Mouse (Mus musculus) testis, postnatal 10 days (tissue): ENCODE measurements around the gene Cldn13.
"Not testable (repeated sequence)": the region's sequence is repeated elsewhere in the genome, so short reads cannot be mapped to it uniquely, and the experiment has no call there.

Source experiments
- DNase-seq: peaks from one replicate; pipeline ENCODE4 v3.0.0; 2021; ENCODE audit warnings: low spot score

The Cldn13 gene

DNA sequence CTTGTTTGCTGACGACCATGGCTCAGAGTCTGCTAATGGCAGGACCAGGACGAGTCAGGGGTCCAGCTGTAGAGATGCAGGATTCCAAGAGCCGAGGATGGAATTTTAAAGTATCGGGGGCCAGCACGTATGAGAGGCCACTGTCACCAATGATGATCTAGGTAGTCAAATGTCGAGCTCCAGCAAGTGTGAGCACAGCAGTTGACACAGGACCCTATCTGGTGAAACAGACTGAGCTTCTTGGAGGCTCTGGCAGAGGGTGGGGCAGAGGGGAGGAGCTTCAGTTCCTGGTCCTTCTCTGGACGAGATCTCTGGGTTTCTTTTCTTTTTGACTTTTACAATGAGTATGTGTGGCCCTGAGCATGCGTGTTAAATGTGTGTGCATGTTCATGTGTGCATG is at the start of gene Cldn13:
Cldn13 (minus strand) TSS at position 216 of the 400 bp plus-strand sequence.
- DNase-seq: no peak

GRCm38 (mm10) chr5:134964655-134965054 is 49.3 kb upstream of the Cldn13 start:
- DNase-seq: not testable (repeated sequence)

GRCm38 (mm10) chr5:134963546-134963945 is 48.2 kb upstream of the Cldn13 start:
- DNase-seq: peak; percentile 68

- DNase-seq: no peak
These were observed 46.2 kb upstream of the Cldn13 start for GRCm38 (mm10) chr5:134961519-134961918.

GRCm38 (mm10) chr5:134960430-134960829 is 45.1 kb upstream of the Cldn13 start:
- DNase-seq: no peak

DNA sequence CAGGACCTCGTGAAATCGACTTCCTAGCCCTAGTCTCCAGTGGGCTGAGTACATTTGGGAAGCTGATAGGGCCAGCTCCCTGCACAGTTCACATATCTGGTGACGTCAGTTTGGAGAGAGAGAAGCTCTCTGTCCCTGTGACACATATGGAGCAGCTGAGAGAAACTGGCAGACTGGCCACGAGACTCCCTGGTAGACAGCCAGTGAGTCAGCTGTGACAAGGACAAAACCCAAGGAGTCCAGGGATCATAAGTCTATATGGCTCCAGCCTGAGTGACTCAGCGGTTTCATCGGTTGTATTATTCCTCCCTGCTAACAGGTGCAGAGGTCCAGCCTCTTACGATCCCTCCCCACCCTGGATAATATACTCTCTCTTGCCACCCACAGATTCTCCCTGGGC is 43.8 kb upstream of the Cldn13 start:
- DNase-seq: no peak

DNA sequence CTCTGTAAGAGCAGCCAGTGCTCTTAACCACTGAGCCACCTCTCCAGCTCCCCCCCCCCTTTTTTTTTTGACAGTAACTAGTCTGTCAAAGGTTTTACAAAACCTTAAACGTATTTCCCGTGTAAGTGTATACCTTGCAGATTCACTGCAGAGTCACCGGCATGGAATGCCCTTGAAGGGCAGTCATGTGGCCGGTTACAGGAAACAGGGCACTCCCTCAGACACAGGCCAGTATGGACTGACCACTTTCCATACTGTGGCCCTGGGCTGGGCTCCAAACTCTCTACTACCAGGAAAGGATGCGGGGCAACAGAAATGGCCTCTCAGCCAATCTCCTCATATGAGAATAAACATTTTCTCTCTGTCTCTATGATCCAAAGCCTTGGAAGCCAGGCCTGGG is 40.2 kb upstream of the Cldn13 start:
- DNase-seq: no peak

DNA sequence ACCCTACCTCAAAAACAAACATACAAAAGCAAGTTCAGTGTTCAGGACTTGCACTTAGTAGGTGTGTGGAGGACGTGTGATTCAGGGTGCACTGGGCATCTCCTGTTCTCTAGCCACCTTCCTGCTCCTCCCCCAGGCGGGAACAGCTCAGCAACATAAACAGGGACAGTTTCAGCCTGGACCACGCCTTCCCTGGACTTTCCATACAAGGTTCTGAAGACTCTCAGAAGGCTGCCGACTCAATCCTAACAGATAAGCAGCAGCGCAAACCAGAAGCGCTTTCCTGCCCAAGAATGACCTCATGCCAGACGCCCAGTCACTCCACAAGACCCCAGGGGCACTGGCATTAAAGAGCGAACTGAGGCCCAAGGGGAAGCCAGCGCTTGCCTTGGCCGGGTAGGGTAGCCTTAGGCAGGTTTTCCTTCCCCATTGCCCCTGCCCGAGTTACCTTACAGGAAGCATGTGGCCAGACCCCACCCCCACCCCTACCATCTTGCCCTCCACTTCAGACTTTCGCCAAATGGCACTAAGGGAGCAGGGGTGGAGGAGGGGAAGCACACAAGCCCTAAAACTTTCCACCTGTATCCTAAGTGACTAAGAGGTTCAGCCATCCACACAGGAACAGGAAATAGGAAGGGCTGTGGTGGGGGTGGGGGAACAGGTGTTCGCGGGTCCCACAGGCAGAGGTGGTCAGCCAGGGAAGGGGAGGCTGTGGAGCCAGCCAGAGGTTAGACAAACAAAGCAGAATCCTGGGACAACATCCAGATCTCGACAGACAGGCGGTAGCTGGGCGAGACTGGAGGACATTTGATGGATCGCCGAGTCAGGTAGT is 35.9 kb upstream of the Cldn13 start:
- DNase-seq: no peak

DNA sequence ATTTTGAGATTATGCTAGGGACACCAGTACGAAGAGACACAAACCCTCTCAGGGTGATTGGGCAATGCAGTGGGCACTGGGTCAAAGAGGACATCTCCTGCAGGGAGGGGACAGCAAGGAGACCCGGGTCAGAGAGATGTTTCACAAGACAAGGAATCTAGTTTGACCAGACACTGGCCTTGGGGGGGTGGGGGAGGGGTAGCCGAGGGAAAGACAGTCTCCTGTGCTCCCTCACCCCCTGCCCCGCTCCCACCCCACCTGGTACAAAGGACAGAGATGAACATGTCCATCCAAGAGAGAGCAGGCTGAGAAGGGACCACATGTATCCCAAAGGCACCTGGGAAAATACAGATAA is 32.7 kb upstream of the Cldn13 start:
- DNase-seq: no peak

- no peak for DNase-seq
These were observed 32.2 kb upstream of the Cldn13 start for GRCm38 (mm10) chr5:134947420-134948084.

GRCm38 (mm10) chr5:134946857-134947255 is 31.5 kb upstream of the Cldn13 start, which contains the start of gene Cldn4:
TSS of gene Cldn4 (minus strand) at chr5:134946934.
- DNase-seq: no peak

- DNase-seq: no peak
These were observed 30.9 kb upstream of the Cldn13 start for GRCm38 (mm10) chr5:134946063-134946856.

GRCm38 (mm10) chr5:134945266-134945959 is 30.1 kb upstream of the Cldn13 start:
- DNase-seq: no peak

DNA sequence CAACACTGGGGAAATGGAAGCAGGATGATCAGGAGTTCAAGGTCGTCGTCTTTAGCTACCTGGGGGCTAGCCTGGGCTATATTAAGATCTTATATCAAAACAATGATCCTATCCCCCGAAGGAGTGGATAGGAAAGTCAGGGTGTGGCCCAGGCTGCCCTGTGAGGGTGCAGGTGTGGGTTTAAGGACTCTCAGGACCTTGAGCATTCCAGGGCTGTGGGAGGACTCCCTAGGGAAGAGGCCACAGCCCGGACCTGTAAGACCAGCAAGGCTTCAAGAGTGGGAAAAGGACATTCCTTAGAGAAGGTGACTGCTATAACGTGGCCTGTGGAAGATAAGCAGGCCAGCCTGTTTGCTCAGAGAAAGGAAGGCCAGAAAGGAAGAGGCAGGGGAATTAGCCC is 28.9 kb upstream of the Cldn13 start:
- DNase-seq: no peak

- no peak for DNase-seq
These were observed 27.4 kb upstream of the Cldn13 start for GRCm38 (mm10) chr5:134942740-134943139.

DNA sequence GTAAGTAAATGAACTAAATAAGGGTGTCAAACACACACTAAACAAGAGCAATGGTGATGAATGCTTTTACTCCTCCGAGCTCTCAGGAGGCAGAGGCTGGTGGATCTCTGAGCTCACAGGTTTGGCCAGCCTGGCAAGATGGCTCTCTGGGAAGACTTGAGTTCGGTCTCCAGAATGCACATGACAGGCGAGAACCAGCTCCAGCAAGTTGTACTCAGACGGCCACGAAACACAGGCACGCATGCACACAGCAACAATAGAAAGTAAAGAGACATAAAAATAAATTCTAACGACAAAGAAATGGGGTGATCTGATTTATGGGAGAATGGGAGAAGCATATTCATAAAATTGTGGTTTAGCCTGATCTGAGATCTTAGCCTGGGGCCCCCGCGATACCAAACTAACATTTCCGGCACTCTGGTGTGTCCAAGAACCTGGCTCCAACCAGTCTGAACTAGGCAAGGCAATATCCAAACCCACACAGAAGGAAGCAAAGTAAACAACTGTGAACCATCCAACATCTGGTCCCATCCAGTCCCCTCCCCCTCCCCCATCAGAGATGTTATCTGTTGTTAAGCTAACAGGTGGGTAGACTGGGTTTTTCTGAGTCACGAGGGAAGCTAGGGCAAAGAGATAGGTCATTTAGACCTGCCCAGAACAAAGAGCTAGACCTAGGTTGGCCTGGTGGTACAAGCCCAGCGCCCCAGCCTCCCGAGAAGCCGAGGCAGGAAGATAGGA is 26.3 kb upstream of the Cldn13 start:
- DNase-seq: no peak

- not testable (repeated sequence) for DNase-seq
These were observed 24.2 kb upstream of the Cldn13 start for GRCm38 (mm10) chr5:134939554-134939953.

DNA sequence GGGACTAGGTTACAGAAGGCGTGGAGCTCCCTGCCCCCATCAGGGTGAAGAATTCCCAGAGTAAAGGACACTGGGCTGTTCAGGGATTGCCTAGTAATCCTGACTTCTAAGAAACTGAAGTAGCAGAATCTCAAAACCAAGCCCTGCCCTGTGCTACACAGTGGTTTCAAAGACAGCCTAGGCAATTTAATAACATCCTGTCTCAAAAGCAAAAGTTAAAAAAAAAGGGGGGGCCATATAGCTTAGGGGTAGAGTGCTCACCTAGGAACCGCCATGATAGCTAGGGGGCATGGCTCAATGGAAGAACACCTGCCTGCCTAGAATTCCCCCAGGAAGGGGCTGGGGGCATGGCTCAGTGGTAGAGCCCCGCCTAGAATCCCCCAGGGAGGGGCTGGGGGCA is 23.7 kb upstream of the Cldn13 start:
- no peak for DNase-seq

GRCm38 (mm10) chr5:134936626-134937185 is 21.4 kb upstream of the Cldn13 start:
- no peak for DNase-seq

GRCm38 (mm10) chr5:134936051-134936450 is 20.7 kb upstream of the Cldn13 start:
- DNase-seq: no peak

DNA sequence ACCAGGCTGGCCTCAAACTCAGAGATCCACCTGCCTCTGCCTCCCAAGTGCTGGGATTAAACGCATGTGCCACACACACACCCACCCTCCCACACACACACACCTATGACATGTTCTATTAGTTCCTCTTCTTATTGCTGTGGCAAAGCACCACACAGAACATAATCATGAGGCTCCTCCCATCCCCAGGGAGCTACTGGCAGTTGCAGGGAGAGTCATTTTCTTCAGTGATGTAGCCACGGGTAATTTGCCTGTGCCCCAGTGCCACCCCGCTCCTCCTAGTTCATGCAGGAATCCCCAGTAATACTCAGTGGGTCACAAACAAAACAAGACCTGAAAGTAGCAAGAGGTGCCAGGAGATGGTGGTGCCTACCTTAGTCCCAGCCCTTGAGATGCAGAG is 19.3 kb upstream of the Cldn13 start:
- DNase-seq: no peak
